Mouse (Mus musculus) cerebellum, adult 2 months (tissue): ENCODE measurements at regions not wholly inside any gene's neighbourhood (a gene's known extent, or its start where the extent isn't known, plus 50 kb on each side); places are given as distances from the start of the nearest gene placed in this dataset.

ENCODE experiments used
- DNase-seq, 2 experiments: peaks; one replicate each; pipeline ENCODE4 v3.0.0; 2021
- H3K27ac ChIP-seq: fragments of 200-500 bp; 2 replicates; pipeline ENCODE4 v1.5.1; 2012; ENCODE audit warnings: low read length, control low read depth, inconsistent platforms; ENCODE audit not compliant: insufficient read depth
- H3K27me3 ChIP-seq: fragments of 200-500 bp; 2 replicates; pipeline ENCODE4 v1.6.1; 2012; ENCODE audit warnings: inconsistent platforms, mild to moderate bottlenecking, low read length, moderate library complexity; ENCODE audit not compliant: control insufficient read depth, insufficient read depth
- H3K4me1 ChIP-seq: fragments of 200-500 bp; 2 replicates; pipeline ENCODE4 v1.6.1; 2011; ENCODE audit warnings: low read length; ENCODE audit not compliant: control insufficient read depth, insufficient read depth
- H3K4me3 ChIP-seq: fragments of 200-500 bp; replicated peaks from 2 replicates; pipeline ENCODE3; 2011; ENCODE audit warnings: mild to moderate bottlenecking, low read depth, low read length, control low read depth; ENCODE audit not compliant: insufficient read depth
- CTCF ChIP-seq: fragments of 200-500 bp; IDR thresholded peaks from 2 replicates; pipeline ENCODE4 v1.5.1; 2011; ENCODE audit warnings: low read depth, mild to moderate bottlenecking, control low read depth, low read length, moderate library complexity, borderline replicate concordance; ENCODE audit not compliant: insufficient read depth
- POLR2A ChIP-seq: fragments of 200-500 bp; IDR thresholded peaks from 2 replicates; pipeline ENCODE4 v1.6.1; 2011; ENCODE audit warnings: low read length, control low read depth, borderline replicate concordance; ENCODE audit not compliant: insufficient read depth
- WGBS: fragments of 180-500 bp; shearing (Covaris S2); methylation state at CpG from one replicate; pipeline ENCODE4 v1.1.7; 2018; 5-methylcytosine and 5-hydroxymethylcytosine counted together

DNA sequence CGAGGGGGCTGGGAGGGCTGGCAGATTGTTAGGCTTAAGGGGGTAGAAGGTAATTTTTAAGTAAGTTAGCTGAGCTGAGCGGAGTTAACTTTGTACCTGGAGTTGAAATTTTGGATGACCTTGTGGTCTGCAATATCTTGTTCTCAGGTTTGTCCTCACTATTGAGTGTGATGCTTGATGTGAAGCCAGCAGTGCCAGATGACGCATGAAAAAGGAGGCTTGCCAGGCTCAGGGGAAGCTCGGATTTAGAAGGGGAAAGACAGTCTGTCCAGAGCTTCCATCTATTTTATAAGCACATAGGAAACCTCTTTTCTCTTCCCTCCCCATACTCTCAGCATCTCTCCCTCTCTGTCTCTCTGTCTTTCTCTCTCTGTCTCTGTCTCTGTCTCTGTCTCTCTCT lies 115.3 kb upstream of the Fmo9 start:
- peak; percentile 75 to 80 for DNase-seq
- Histone ChIP-seq H3K27me3 (no peaks in the 10 kb centered on the region), H3K4me1 (peaks cover 29% of the 10 kb centered on the region), H3K4me3 (no peak overlapping the region), H3K27ac (peak overlapping the region; percentile 46; the same call in 1 of the 2 replicates)
- TF ChIP-seq CTCF (no peak), POLR2A (no peak)
- 21% methylated on average over 4 of the region's 4 CpGs for WGBS

DNA sequence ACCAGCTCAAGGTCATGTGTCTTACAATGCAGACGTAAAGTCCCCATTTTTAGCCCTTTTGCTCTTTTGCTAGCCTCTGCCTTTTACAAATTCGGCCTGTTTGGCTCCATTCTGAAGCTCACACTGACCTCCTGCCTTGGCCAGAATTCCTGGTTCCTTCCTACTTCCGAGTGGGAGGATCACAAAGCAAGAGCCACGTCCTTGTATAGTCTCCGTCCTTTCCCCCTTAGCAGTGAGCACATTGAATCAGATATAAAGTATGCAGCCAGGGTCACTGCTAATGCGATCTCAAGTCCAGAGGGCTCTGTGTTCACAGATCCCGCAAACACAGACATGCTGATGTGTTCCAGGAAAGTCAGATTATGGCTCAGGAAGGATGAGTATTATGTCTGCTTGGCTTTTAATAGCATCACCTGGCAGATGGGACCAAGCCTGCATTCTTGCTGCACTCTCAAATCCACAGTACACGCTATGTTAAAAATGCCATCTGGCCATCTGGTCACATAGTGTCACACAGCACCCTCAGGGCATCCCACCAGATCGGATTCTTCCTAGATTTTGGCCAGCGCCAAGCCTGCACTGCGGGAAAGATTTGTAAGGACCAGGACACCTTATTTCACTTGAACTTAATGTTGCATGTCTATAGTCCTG lies 119.4 kb upstream of the Fmo9 start:
- H3K27me3 ChIP-seq: no peaks in the 10 kb centered on the region
- peak; percentile 88 to 96 for DNase-seq
- H3K4me1 ChIP-seq: peaks cover 21% of the 10 kb centered on the region
- 11% methylated on average over 11 of the region's 11 CpGs for WGBS
- H3K27ac ChIP-seq: peak overlapping the region; percentile 90
- TF ChIP-seq POLR2A: peak; percentile 22; the same call in 1 of the 2 replicates
- no peak for TF ChIP-seq CTCF
- no peak overlapping the region for H3K4me3 ChIP-seq

DNA sequence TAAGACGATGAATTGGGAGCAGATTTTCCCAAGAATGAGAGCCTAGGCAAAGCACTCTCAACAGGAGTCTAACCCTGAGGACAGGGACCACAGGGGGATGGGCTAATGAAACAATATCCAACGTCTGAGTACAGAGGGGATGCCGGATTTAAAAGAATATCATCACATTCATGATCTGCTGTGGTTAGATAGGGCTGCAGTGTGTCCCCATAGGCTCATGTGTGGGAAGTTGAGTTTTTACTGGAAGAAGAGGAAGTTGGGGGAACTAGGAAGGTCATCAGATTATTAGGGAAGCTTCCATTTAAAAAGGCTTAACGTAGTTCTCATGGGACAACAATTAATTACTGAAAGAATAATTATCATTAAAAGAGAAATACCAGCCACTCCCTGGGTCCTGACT lies 120.3 kb upstream of the Fmo9 start:
- no peak for DNase-seq
- Histone ChIP-seq H3K27ac (peak overlapping the region; percentile 45; the same call in 1 of the 2 replicates), H3K27me3 (no peaks in the 10 kb centered on the region), H3K4me3 (no peak overlapping the region), H3K4me1 (peaks cover 20% of the 10 kb centered on the region)
- TF ChIP-seq POLR2A: no peak
- no peak for TF ChIP-seq CTCF
- WGBS: 50% methylated on average over 4 of the region's 4 CpGs

DNA sequence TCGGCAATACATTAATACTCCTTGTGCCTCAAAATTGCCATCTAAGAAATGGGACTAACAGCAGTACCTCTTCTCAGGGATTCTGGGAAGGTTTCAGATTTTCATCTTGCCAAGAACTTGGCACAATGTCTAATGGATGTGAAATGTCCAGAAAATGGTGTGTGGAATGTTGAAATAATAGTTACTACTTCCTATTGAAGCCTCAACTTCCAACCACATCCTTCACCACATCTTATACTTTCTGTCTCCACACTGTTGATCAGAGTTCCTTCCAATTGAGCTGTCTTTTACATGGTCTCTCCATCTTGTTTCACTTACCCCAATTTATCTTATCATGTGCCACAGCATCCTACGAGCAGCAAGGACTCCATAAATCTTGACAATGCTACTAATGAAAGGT lies 122.3 kb upstream of the Fmo9 start:
- WGBS: 94% methylated on average over 2 of the region's 2 CpGs
- no peak for DNase-seq

DNA sequence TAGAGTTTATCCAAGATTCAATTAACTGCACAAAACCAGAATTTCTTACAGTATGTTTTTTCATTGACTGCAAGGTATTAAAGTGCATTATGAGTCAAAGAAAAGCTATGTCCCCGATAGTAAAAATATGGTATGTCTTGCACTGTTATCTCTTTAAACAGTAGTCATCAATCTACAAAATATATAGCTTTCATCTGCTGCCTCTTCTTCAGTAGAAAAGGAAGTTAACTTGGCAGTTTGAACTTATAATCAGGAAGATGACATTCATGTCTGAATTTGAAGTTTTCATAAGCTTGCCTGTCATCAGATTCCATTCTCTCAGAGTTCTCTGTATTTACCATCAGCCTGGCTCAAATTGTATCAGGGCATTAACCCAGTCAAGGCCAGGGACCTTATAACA lies 122.7 kb upstream of the Fmo9 start:
- Histone ChIP-seq H3K4me3 (no peak overlapping the region), H3K4me1 (peaks cover 12% of the 10 kb centered on the region; the same call in 1 of the 2 replicates), H3K27me3 (no peaks in the 10 kb centered on the region), H3K27ac (no peak overlapping the region)
- TF ChIP-seq CTCF (no peak), POLR2A (no peak)
- WGBS: 98% methylated on average over 1 of the region's 1 CpGs
- DNase-seq: no peak

More for the DNA sequence above, 122.3 kb upstream of the Fmo9 start:
- no peak for TF ChIP-seq POLR2A
- no peak for TF ChIP-seq CTCF
- no peak overlapping the region for H3K27ac ChIP-seq
- peaks cover 14% of the 10 kb centered on the region; the same call in 1 of the 2 replicates for H3K4me1 ChIP-seq
- H3K4me3 ChIP-seq: no peak overlapping the region
- no peaks in the 10 kb centered on the region for H3K27me3 ChIP-seq

DNA sequence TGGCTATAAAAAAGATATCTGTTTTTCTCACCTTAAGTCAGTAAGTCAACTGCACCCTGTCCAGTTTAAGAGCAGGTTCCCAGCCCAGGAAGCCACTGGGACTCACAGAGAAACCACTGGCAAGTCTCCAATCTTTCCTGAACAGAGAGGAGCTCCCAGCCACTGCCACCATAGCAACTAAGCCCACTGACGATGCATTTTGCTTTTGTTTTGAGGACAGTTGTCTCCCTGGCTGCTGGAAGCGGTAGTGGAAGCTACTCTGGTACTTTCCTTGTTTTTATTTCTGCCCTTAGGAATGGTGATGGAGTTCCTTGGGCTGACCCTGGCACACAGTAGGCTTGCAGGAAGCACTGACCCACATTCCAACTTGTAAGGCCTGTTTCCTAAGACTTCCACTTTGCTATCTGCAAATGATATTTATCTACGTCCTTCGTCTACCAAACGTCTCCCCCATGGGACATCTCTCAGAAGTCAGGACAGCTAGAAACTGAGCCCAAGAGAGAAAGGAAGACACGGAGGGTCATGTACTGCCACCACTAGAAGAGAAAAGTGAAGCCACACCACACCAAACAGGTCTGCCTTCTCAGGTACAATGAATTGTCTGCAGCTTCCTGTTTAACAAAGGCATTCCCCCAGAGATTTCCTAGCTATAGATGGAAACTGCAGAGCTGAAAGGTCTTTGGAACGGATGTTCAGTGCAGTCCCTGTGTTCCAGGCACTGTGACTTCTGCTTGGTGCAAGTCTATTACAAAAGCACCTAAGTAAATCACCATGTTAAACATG lies 125.7 kb upstream of the Fmo9 start:
- H3K4me1 ChIP-seq: no peaks in the 10 kb centered on the region
- H3K27me3 ChIP-seq: no peaks in the 10 kb centered on the region
- H3K27ac ChIP-seq: no peak overlapping the region
- DNase-seq: no peak
- WGBS: 64% methylated on average over 7 of the region's 7 CpGs
- TF ChIP-seq CTCF (no peak), POLR2A (no peak)
- no peak overlapping the region for H3K4me3 ChIP-seq

DNA sequence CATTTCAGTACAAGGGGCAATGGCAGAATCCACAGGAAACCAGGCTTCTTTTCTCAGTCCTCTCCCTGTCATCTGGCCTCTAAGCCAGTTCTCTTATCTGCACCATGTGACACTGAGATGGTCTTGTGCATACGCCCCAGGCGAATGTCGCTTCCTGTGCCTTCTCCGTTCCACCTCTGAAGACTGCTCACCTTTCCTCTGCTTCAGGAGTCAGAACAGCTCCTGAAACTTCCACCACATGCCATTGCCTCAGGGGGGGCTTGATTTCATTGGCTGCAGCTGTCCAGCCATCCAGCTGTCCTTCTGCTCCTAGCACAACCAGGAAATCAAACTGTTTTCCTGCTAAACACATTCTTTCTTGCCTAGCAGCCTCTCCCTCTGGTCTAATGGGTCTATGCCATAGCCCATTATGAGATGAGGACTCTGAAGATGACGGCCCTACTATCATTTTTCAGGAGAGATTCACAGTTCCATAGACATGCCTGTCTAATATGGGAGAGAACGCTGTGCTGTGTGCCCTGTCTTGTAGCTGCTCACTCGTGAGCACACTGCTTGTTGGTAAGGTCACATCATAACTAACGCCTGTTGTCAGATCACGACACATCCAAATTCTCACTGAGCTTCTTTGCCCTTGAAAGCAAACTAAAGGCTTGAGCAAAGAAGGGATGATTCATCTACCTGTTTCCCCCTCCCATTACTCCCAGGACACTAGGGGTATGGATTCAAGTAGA lies 129.9 kb upstream of the Fmo9 start:
- peaks cover 4% of the 10 kb centered on the region; the same call in 1 of the 2 replicates for H3K4me1 ChIP-seq
- TF ChIP-seq CTCF (no peak), POLR2A (no peak)
- DNase-seq: no peak
- H3K27ac ChIP-seq: no peak overlapping the region
- WGBS: 89% methylated on average over 9 of the region's 9 CpGs
- no peak overlapping the region for H3K4me3 ChIP-seq
- no peaks in the 10 kb centered on the region for H3K27me3 ChIP-seq
